Mouse (Mus musculus): ENCODE data around the gene Retreg3.

Gene Retreg3

GRCm38 (mm10) chr11:101050359-101050758 lies 69.3 kb downstream of the Retreg3 start:
- no peak for DNase-seq

GRCm38 (mm10) chr11:101047502-101047901 lies 72.2 kb downstream of the Retreg3 start:
- DNase-seq = no peak

- no peak for DNase-seq
Measured at GRCm38 (mm10) chr11:101046440-101046839, 73.3 kb downstream of the Retreg3 start.

Measured in lung, postnatal 4 days (tissue).